Mouse (Mus musculus): ENCODE data around the gene Cradd.

GRCm38 (mm10) chr10:95239196-95240069 is 84.5 kb downstream of the Cradd start:
- TF ChIP-seq CTCF (IDR thresholded peaks at IDR 0.05; ENCODE audit: low read depth) (no peak), EP300 (optimal IDR thresholded peaks at IDR 0.05) (no peak)
